Mouse (Mus musculus): ENCODE measurements around the gene Vmn1r116. TPM values are rescaled to one million over a fixed set of nuclear protein-coding genes. Genes with fewer than 3 reads are reported as not detected.
"Not testable (repeated sequence)": the region's sequence is repeated elsewhere in the genome, so short reads cannot be mapped to it uniquely, and the experiment has no call there.

Gene Vmn1r116
- not detected in 2 replicates for polyA plus RNA-seq (2015; fragmentation: Nextera tagmentation; extraction: Ambion mirVana)

GRCm38 (mm10) chr7:20871956-20872355 lies at the start of gene Vmn1r116:
TSS of gene Vmn1r116 (plus strand) at chr7:20872256.
- H3K9ac ChIP-seq (ENCODE audit: low read depth, low read length); H3K27ac ChIP-seq (ENCODE audit: low read length); H3K27me3 ChIP-seq (ENCODE audit: control insufficient read depth, insufficient read depth, low read depth, low read length); H3K4me3 ChIP-seq (ENCODE audit: low read depth, low read length); H3K9me3 ChIP-seq (replicated peaks; ENCODE audit: control insufficient read depth, low read length, poor library complexity, severe bottlenecking); H3K4me1 ChIP-seq (ENCODE audit: control insufficient read depth, insufficient read depth, low read length); H3K36me3 ChIP-seq (ENCODE audit: control insufficient read depth, insufficient read depth, low read length); ATAC-seq; H3K4me2 ChIP-seq (ENCODE audit: low read length): not testable (repeated sequence)
- 61% methylated on average over 2 of the region's 3 CpGs for WGBS

- not testable (repeated sequence) for H3K4me2 ChIP-seq (ENCODE audit: low read length); H3K9me3 ChIP-seq (replicated peaks; ENCODE audit: control insufficient read depth, low read length, poor library complexity, severe bottlenecking); H3K9ac ChIP-seq (ENCODE audit: low read depth, low read length); H3K27ac ChIP-seq (ENCODE audit: low read length); ATAC-seq; H3K4me3 ChIP-seq (ENCODE audit: low read depth, low read length); H3K36me3 ChIP-seq (ENCODE audit: control insufficient read depth, insufficient read depth, low read length); H3K4me1 ChIP-seq (ENCODE audit: control insufficient read depth, insufficient read depth, low read length); H3K27me3 ChIP-seq (ENCODE audit: control insufficient read depth, insufficient read depth, low read depth, low read length)
- WGBS: 100% methylated on average over 1 of the region's 3 CpGs
These were observed 27.2 kb upstream of the Vmn1r116 start, which contains the start of gene Vmn1r115 for GRCm38 (mm10) chr7:20844885-20845284. TSS of gene Vmn1r115 (minus strand) at chr7:20844985.

- not testable (repeated sequence) for H3K9ac ChIP-seq (ENCODE audit: low read depth, low read length); ATAC-seq; H3K27ac ChIP-seq (ENCODE audit: low read length); H3K4me2 ChIP-seq (ENCODE audit: low read length); H3K4me3 ChIP-seq (ENCODE audit: low read depth, low read length); H3K27me3 ChIP-seq (ENCODE audit: control insufficient read depth, insufficient read depth, low read depth, low read length); H3K9me3 ChIP-seq (replicated peaks; ENCODE audit: control insufficient read depth, low read length, poor library complexity, severe bottlenecking); H3K4me1 ChIP-seq (ENCODE audit: control insufficient read depth, insufficient read depth, low read length); H3K36me3 ChIP-seq (ENCODE audit: control insufficient read depth, insufficient read depth, low read length)
- no CpG with 5 or more reads among the region's 2 CpGs for WGBS
These were observed 12.0 kb downstream of the Vmn1r116 start, which contains the start of gene Vmn1r117 for GRCm38 (mm10) chr7:20884021-20884420. TSS of gene Vmn1r117 (minus strand) at chr7:20884121.

- H3K9ac ChIP-seq (ENCODE audit: low read depth, low read length); H3K4me1 ChIP-seq (ENCODE audit: control insufficient read depth, insufficient read depth, low read length); H3K36me3 ChIP-seq (ENCODE audit: control insufficient read depth, insufficient read depth, low read length); H3K4me3 ChIP-seq (ENCODE audit: low read depth, low read length); ATAC-seq; H3K27me3 ChIP-seq (ENCODE audit: control insufficient read depth, insufficient read depth, low read depth, low read length); H3K9me3 ChIP-seq (replicated peaks; ENCODE audit: control insufficient read depth, low read length, poor library complexity, severe bottlenecking); H3K4me2 ChIP-seq (ENCODE audit: low read length); H3K27ac ChIP-seq (ENCODE audit: low read length): not testable (repeated sequence)
- no CpG with 5 or more reads among the region's 2 CpGs for WGBS
These were observed 40.2 kb downstream of the Vmn1r116 start, which contains the start of gene Vmn1r118 for GRCm38 (mm10) chr7:20912247-20912646. TSS of gene Vmn1r118 (minus strand) at chr7:20912347.

Other genes with a start within 250 kb of the Vmn1r116 start
- not detected in 2 replicates for gene Vmn1r107, start 203.3 kb upstream of the Vmn1r116 start, polyA plus RNA-seq (2015; fragmentation: Nextera tagmentation; extraction: Ambion mirVana)
- not detected in 2 replicates for gene Vmn1r111, start 169.0 kb upstream of the Vmn1r116 start, polyA plus RNA-seq (2015; fragmentation: Nextera tagmentation; extraction: Ambion mirVana)
- gene Gm10668, start 141.6 kb upstream of the Vmn1r116 start, polyA plus RNA-seq (2015; fragmentation: Nextera tagmentation; extraction: Ambion mirVana): not detected in 2 replicates
- gene Vmn1r112, start 101.1 kb upstream of the Vmn1r116 start, polyA plus RNA-seq (2015; fragmentation: Nextera tagmentation; extraction: Ambion mirVana): not detected in 2 replicates
- gene Vmn1r113, start 85.0 kb upstream of the Vmn1r116 start, polyA plus RNA-seq (2015; fragmentation: Nextera tagmentation; extraction: Ambion mirVana): not detected in 2 replicates
- not detected in 2 replicates for gene Vmn1r114, start 60.1 kb upstream of the Vmn1r116 start, polyA plus RNA-seq (2015; fragmentation: Nextera tagmentation; extraction: Ambion mirVana)
- gene Vmn1r115, start 27.3 kb upstream of the Vmn1r116 start, polyA plus RNA-seq (2015; fragmentation: Nextera tagmentation; extraction: Ambion mirVana): not detected in 2 replicates
- not detected in 2 replicates for gene Vmn1r117, start 11.9 kb downstream of the Vmn1r116 start, polyA plus RNA-seq (2015; fragmentation: Nextera tagmentation; extraction: Ambion mirVana)
- not detected in 2 replicates for gene Vmn1r118, start 40.1 kb downstream of the Vmn1r116 start, polyA plus RNA-seq (2015; fragmentation: Nextera tagmentation; extraction: Ambion mirVana)
- gene Vmn1r119, start 140.2 kb downstream of the Vmn1r116 start, polyA plus RNA-seq (2015; fragmentation: Nextera tagmentation; extraction: Ambion mirVana): not detected in 2 replicates
- not detected in 2 replicates for gene Vmn1r120, start 181.5 kb downstream of the Vmn1r116 start, polyA plus RNA-seq (2015; fragmentation: Nextera tagmentation; extraction: Ambion mirVana)
- gene Vmn1r121, start 226.3 kb downstream of the Vmn1r116 start, polyA plus RNA-seq (2015; fragmentation: Nextera tagmentation; extraction: Ambion mirVana): not detected in 2 replicates